Mouse (Mus musculus) ES-E14 (cell line): ENCODE data around the gene Aifm3.

Experiments
- HCFC1 ChIP-seq: IDR thresholded peaks from 2 replicates; pipeline ENCODE4 v1.6.1; 2012; ENCODE audit warnings: low read length, inconsistent platforms, borderline replicate concordance; ENCODE audit not compliant: insufficient read depth
- ZNF384 ChIP-seq: IDR thresholded peaks from 2 replicates; pipeline ENCODE4 v1.6.1; 2012; ENCODE audit warnings: low read depth, low read length, inconsistent platforms

DNA sequence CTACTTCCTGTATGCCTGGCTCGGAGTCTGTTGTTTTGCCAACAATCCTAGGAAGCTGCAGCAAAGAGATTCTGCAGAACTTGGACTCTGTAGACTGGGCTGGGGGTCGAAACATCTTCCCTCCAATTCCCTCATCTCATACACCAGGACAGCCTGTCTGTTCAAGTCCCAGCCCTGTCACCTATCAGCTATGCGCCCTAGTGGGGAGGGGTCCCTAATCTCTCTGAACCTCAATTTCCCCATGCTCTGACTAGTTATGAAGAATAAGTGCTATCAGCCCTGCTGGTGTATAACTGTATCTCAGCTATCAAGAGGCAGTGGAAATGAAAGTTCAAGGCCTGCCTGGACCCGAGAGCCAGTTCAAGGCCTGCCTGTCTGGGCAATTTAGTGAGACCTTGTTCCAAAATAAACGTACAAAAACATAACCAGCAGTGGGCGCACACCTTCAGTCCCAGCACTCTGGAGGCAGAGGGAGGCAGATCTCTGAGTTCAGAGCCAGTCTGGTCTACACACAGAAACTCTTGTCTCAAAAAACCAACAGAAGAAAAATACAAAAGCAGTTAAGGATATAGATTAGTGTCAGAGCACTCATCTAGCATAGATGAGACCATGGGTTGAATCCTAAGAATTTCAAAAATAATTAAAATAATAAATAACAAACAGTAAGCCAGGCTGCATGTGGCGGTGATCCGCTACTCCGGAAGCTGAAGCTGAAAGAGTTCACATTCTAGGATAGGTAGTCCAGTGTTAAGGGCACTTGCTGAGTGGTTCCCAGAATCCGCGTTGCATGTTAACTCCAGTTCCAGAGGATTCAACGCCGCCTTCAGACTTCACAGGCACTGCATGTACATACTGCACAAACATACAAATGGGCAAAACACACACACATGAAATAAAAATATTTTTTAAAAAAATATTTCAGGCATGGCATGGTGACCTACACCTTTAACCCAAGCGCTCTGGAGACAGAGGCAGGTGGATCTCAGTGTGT is 638 bp upstream of the Aifm3 start:
- TF ChIP-seq HCFC1 (no peak), ZNF384 (no peak)
